Mouse (Mus musculus) CH12.LX (cell line): Measurements from ENCODE around the gene 2900026A02Rik. TPM values are rescaled to one million over a fixed set of nuclear protein-coding genes. Genes with fewer than 3 reads are reported as not detected.

ENCODE experiments used
- DNase-seq: peaks from one replicate; pipeline ENCODE4 v3.0.0-alpha.2; 2013; ENCODE audit errors: extremely low read depth
- H3K27ac ChIP-seq: 2 replicates; pipeline ENCODE4 v1.5.1; 2012; ENCODE audit warnings: low read depth, mild to moderate bottlenecking, control low read depth, moderate library complexity; ENCODE audit not compliant: insufficient read depth
- H3K27me3 ChIP-seq: replicated peaks from 2 replicates; pipeline ENCODE3; 2012; ENCODE audit warnings: inconsistent platforms
- H3K36me3 ChIP-seq, 2 experiments: replicated peaks in 1 of 2; 2 replicates each; pipeline versions ENCODE3 to v1.6.1; 2012; ENCODE audit warnings: inconsistent platforms in 1 of 2, low read length in 1 of 2, mild to moderate bottlenecking in 1 of 2, mixed read lengths in 1 of 2, moderate library complexity in 1 of 2; ENCODE audit not compliant: control insufficient read depth in 1 of 2, insufficient read depth in 1 of 2
- H3K4me1 ChIP-seq, 2 experiments: 2 replicates each; pipeline ENCODE4 v1.6.1; 2012; ENCODE audit warnings: inconsistent platforms in 1 of 2, moderate library complexity in 1 of 2; ENCODE audit not compliant: insufficient read depth in 2 of 2, control insufficient read depth in 1 of 2
- H3K4me2 ChIP-seq: 2 replicates; pipeline ENCODE4 v1.6.1; 2012; ENCODE audit warnings: low read depth, mild to moderate bottlenecking, control low read depth; ENCODE audit not compliant: poor library complexity, insufficient read depth, severe bottlenecking
- H3K4me3 ChIP-seq, 3 experiments: fragments of 150-350 bp in 1 of 3; sonication (generic) in 1 of 3; replicated peaks in 1 of 3; 2 replicates each; pipeline versions ENCODE3 to v1.5.1; 2011 to 2012; ENCODE audit warnings: low read depth in 2 of 3, low read length in 2 of 3, mild to moderate bottlenecking in 2 of 3, moderate library complexity in 2 of 3, control low read depth in 1 of 3, improper control_type of control experiment in 1 of 3, inconsistent platforms in 1 of 3, mixed read lengths in 1 of 3; ENCODE audit not compliant: poor library complexity in 1 of 3
- H3K79me2 ChIP-seq: replicated peaks from 2 replicates; pipeline ENCODE4 v1.6.1; 2012; ENCODE audit warnings: mild to moderate bottlenecking, moderate library complexity; ENCODE audit not compliant: control insufficient read depth, poor library complexity, insufficient read depth, severe bottlenecking; ENCODE audit errors: extremely low read depth
- H3K9ac ChIP-seq: 2 replicates; pipeline ENCODE4 v1.6.1; 2012; ENCODE audit warnings: low read depth, mild to moderate bottlenecking, control low read depth, moderate library complexity; ENCODE audit not compliant: insufficient read depth
- H3K9me3 ChIP-seq: replicated peaks from 2 replicates; pipeline ENCODE3; 2012; ENCODE audit warnings: low read length, inconsistent platforms, mixed read lengths
- CHD1 ChIP-seq: IDR thresholded peaks from 2 replicates; pipeline ENCODE4 v1.6.1; 2012; ENCODE audit warnings: low read depth, low read length, improper control_type of control experiment, inconsistent platforms
- CTCF ChIP-seq, 2 experiments: IDR thresholded peaks in 1 of 2; conservative IDR thresholded peaks in 1 of 2; 2 replicates each; pipeline ENCODE4 v1.5.1; 2011 to 2012; ENCODE audit warnings: low read depth in 2 of 2, low read length in 2 of 2, improper control_type of control experiment in 1 of 2, inconsistent platforms in 1 of 2, mild to moderate bottlenecking in 1 of 2, moderate library complexity in 1 of 2
- E2F4 ChIP-seq: IDR thresholded peaks from 2 replicates; pipeline ENCODE4 v1.6.1; 2011; ENCODE audit warnings: low read depth, low read length, improper control_type of control experiment; ENCODE audit not compliant: insufficient replicate concordance
- ELF1 ChIP-seq: IDR thresholded peaks from 2 replicates; pipeline ENCODE4 v1.6.1; 2014; ENCODE audit warnings: low read depth, mild to moderate bottlenecking, inconsistent platforms, low read length, improper control_type of control experiment
- ETS1 ChIP-seq: conservative IDR thresholded peaks from 2 replicates; pipeline ENCODE4 v1.6.1; 2012; ENCODE audit warnings: low read depth, mild to moderate bottlenecking, inconsistent platforms, low read length, improper control_type of control experiment, moderate library complexity
- HCFC1 ChIP-seq: IDR thresholded peaks from 2 replicates; pipeline ENCODE4 v1.6.1; 2012; ENCODE audit warnings: low read depth, mild to moderate bottlenecking, inconsistent platforms, low read length, improper control_type of control experiment
- JUN ChIP-seq: IDR thresholded peaks from 2 replicates; pipeline ENCODE4 v1.6.1; 2011; ENCODE audit warnings: low read depth, mild to moderate bottlenecking, low read length, improper control_type of control experiment, moderate library complexity; ENCODE audit not compliant: insufficient read depth
- MAFK ChIP-seq: IDR thresholded peaks from 2 replicates; pipeline ENCODE4 v1.6.1; 2011; ENCODE audit warnings: low read length, improper control_type of control experiment; ENCODE audit not compliant: insufficient replicate concordance
- MEF2A ChIP-seq: IDR thresholded peaks from 2 replicates; pipeline ENCODE4 v1.6.1; 2014; ENCODE audit warnings: low read depth, mild to moderate bottlenecking, inconsistent platforms, low read length, improper control_type of control experiment, borderline replicate concordance
- MXI1 ChIP-seq: IDR thresholded peaks from 2 replicates; pipeline ENCODE4 v1.6.1; 2011; ENCODE audit warnings: mild to moderate bottlenecking, low read depth, low read length, improper control_type of control experiment
- MYC ChIP-seq: IDR thresholded peaks from 2 replicates; pipeline ENCODE4 v1.6.1; 2011; ENCODE audit warnings: low read depth, mild to moderate bottlenecking, improper control_type of control experiment, low read length
- RAD21 ChIP-seq: IDR thresholded peaks from 2 replicates; pipeline ENCODE4 v1.6.1; 2011; ENCODE audit warnings: low read depth, mild to moderate bottlenecking, low read length, improper control_type of control experiment, moderate library complexity
- SMC3 ChIP-seq: IDR thresholded peaks from 2 replicates; pipeline ENCODE4 v1.6.1; 2011; ENCODE audit warnings: low read depth, low read length, improper control_type of control experiment
- ZKSCAN1 ChIP-seq: IDR thresholded peaks from 2 replicates; pipeline ENCODE4 v1.6.1; 2012; ENCODE audit warnings: low read depth, inconsistent platforms, low read length, improper control_type of control experiment, borderline replicate concordance
- dilution Hi-C: fragments of 300-500 bp; cut with MboI; formaldehyde crosslinking; loops from 2 replicates; pipeline ENCODE4 v1.14.3; 2020; ENCODE audit warnings: low sequenced_read_pairs; ENCODE audit not compliant: extremely low pct_unique_long_range_greater_than_20kb, extremely low pct_ligation_motif_present
- in situ Hi-C: fragments of 300-500 bp; cut with MboI; formaldehyde crosslinking; loops from 3 replicates; pipeline ENCODE4 v1.14.3; 2019; ENCODE audit warnings: low sequenced_read_pairs, low pct_ligation_motif_present, low pct_unique_long_range_greater_than_20kb, mixed read lengths
- polyA plus RNA-seq: library from polyadenylated mRNA; unstranded; fragments of >175 nt; gene quantifications from 2 replicates; pipeline ENCODE4 v1.2.1, GENCODE M21; 2012; ENCODE audit warnings: low read depth; ENCODE audit not compliant: insufficient read length
- total RNA-seq, 2 experiments: library from RNA; depleted of rRNA; stranded (reverse); fragments of 300-350 nt in 1 of 2; fragments of >200 nt in 1 of 2; gene quantifications; 2 replicates each; pipeline ENCODE4 v1.2.3; 2012 to 2014

Gene 2900026A02Rik
- total and polyA plus RNA-seq, 3 experiments = 0.85 to 4.6 (median 0.93) TPM

DNA sequence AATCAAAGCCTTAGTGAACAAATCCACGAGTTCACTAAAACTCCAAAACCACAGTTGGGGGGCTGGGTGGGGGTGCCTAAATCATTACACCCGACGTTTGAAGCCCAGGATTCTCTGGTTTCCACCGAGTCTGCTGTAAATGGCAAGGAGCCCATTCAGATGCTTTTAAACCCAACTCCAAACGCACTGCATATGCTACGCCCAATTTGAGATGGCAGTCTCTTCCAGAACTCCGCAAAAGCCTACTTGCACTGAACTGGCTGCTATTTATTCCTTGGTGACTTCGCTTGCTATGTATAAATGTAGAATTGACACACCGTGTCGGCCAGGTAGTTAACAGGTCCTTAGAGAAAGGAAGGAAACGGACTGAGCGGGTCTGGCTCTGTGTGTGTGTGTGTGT, 25.6 kb downstream of the 2900026A02Rik start:
- Histone ChIP-seq H3K4me3 (no peak overlapping the region), H3K9me3 (no peaks in the 10 kb centered on the region), H3K27ac (no peak overlapping the region), H3K4me2 (no peak overlapping the region), H3K4me1 (peaks cover 0 to 1% of the 10 kb centered on the region in 2 experiments; a peak in 1 of 4 replicates), H3K36me3 (no peaks in the 10 kb centered on the region), H3K79me2 (no peaks in the 10 kb centered on the region), H3K27me3 (peaks cover 76% of the 10 kb centered on the region)
- dilution Hi-C loops = loop anchor here (25.0 kb wide), 1 partner anchor 108 kb away; the partner anchor contains the start of gene Crybb3
- no peak for DNase-seq
- TF ChIP-seq ETS1 = no peak
- no peak for TF ChIP-seq E2F4
- TF ChIP-seq JUN = no peak
- TF ChIP-seq ZKSCAN1 = no peak
- no peak for TF ChIP-seq ELF1
- TF ChIP-seq CHD1 = no peak
- TF ChIP-seq MYC = no peak
- TF ChIP-seq, all 38 proteins: peak for 0
- H3K9ac ChIP-seq = no peak overlapping the region
- in situ Hi-C loops = no loop called here

DNA sequence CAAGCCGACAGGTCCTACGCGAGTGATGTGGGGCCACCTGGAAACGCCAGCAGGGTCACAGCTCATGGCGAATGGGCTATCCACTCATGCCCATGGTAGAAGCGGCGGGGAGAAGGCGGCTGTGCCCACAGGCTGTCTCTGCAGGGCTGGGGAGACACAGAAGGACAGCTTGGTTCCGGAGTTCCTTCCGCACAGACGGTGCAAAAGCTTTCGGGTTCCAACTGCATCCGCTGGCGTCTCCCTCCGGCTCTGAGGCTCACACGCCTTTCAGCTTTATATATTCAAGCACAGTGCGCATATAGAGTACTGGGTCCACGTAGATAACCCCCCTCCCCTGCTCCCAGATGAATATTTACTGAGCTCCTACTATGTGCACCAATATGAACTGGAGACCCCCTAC, 27.3 kb downstream of the 2900026A02Rik start:
- Histone ChIP-seq H3K4me2 (no peak overlapping the region), H3K9me3 (no peaks in the 10 kb centered on the region), H3K4me3 (no peak overlapping the region), H3K4me1 (peaks cover 0 to 7% of the 10 kb centered on the region in 2 experiments; a peak in 2 of 4 replicates), H3K79me2 (no peaks in the 10 kb centered on the region), H3K27me3 (peaks cover 62% of the 10 kb centered on the region), H3K27ac (no peak overlapping the region), H3K36me3 (no peaks in the 10 kb centered on the region), H3K9ac (no peak overlapping the region)
- TF ChIP-seq MYC (no peak), MXI1 (no peak), CTCF (conservative IDR thresholded peaks at IDR 0.05 in 1 of 2, IDR thresholded peaks at IDR 0.05 in 1 of 2; ENCODE audit: low read depth in 2 of 2, low read length in 2 of 2) (no peak), MEF2A (no peak), SMC3 (no peak)
- dilution Hi-C loops = loop anchor here (25.0 kb wide), 1 partner anchor 106 kb away; the partner anchor contains the start of gene Crybb3
- DNase-seq = no peak
- in situ Hi-C loops = no loop called here

DNA sequence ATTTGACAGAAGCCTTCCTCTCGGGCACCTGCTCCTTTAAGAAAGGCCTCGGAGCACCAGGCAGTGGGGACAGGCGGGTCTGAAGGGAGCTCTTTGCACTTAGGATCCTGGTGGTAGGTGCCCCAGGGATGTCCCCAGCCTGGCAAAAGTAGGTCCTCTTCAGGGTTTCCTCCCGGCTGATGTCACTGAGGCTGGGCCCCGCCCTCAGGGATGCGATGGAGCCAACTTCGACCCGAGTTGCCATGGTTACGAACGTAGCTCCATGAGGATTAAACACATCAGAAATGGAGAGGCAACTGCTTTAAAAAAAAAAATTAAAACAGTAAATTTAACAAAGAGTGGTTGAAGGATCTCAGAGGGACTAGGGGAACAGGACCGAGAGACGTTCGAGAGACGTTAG, 29.1 kb downstream of the 2900026A02Rik start:
- H3K9me3 ChIP-seq = no peaks in the 10 kb centered on the region
- in situ Hi-C loops = no loop called here

More for the DNA sequence above, 29.1 kb downstream of the 2900026A02Rik start:
- Histone ChIP-seq H3K4me3 (no peak overlapping the region), H3K79me2 (no peaks in the 10 kb centered on the region), H3K4me1 (peaks cover 0 to 24% of the 10 kb centered on the region in 2 experiments; a peak in 2 of 4 replicates), H3K27ac (no peak overlapping the region), H3K27me3 (peaks cover 43% of the 10 kb centered on the region), H3K36me3 (no peaks in the 10 kb centered on the region), H3K4me2 (no peak overlapping the region), H3K9ac (no peak overlapping the region)
- dilution Hi-C loops = loop anchor here (25.0 kb wide), 1 partner anchor 105 kb away; the partner anchor contains the start of gene Crybb3
- TF ChIP-seq MAFK = no peak
- TF ChIP-seq RAD21 = no peak
- TF ChIP-seq HCFC1 = no peak
- DNase-seq = no peak
